Mouse (Mus musculus) small intestine, adult 2 months (tissue): ENCODE results near the gene Elk1.

Experiments used
- CTCF ChIP-seq: fragments of 200-500 bp; IDR thresholded peaks from 2 replicates; pipeline ENCODE4 v1.5.1; 2012; ENCODE audit warnings: low read depth, mild to moderate bottlenecking, control low read depth, inconsistent platforms, low read length, moderate library complexity, mixed read lengths; ENCODE audit not compliant: insufficient replicate concordance, insufficient read length; ENCODE audit errors: extremely low read depth
- POLR2A ChIP-seq: fragments of 200-500 bp; IDR thresholded peaks from 2 replicates; pipeline ENCODE4 v1.6.1; 2012; ENCODE audit warnings: low read depth, mild to moderate bottlenecking, control low read depth, inconsistent platforms, low read length, moderate library complexity

GRCm38 (mm10) chrX:20913726-20914125 is 36.7 kb downstream of the Elk1 start:
- TF ChIP-seq POLR2A (no peak), CTCF (no peak)
